Mouse (Mus musculus): ENCODE results near the gene Gm28042.

GRCm38 (mm10) chr2:120065243-120065642 is 38.0 kb downstream of the Gm28042 start:
- no peak for TF ChIP-seq CTCF (IDR thresholded peaks at IDR 0.05; ENCODE audit: extremely low read depth, insufficient read depth, insufficient read length, insufficient replicate concordance)
- TF ChIP-seq POLR2A (IDR thresholded peaks at IDR 0.05; ENCODE audit: low read depth, low read length), result no peak

All from spleen, adult 2 months (tissue).